13 mouse cellular contexts compared by ENCODE assay signal in the genomic region with DNA sequence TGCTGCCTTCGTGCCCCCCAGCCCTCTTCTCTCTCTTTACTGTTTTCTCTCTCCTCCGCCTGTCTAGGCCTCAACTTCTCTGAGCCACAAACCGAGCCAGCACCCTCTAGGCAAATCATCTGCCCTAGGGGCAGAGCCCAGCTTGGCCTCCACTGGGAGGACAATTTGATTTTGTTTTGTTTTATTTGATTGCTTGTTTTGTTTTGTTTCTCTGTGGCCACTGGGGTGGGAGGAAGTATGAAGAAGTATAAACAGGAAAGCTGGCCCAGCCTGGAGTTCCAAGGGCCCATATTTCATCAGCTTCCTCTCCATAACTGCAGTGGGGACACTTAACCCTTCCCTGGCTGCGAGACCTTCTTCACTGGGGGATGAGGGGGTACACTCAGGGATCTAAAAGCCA. TPM values are rescaled to one million over a fixed set of nuclear protein-coding genes. Genes with fewer than 3 reads are reported as not detected.
DNase-seq lines count a peak whose midpoint lies in the region; ATAC-seq lines count a peak whose summit lies in the region.
"Had no signal": no experiment of that assay in that cellular context is flagged by ENCODE, and none has a peak within 500 bp of the region (broad histone marks: within the 10 kb centered on the region; RNA-seq: fewer than 3 reads in every experiment).

No protein-coding gene starts in this region.

- H3K9me3 ChIP-seq in hindbrain, embryonic 15.5 days = no peaks in the 10 kb centered on the region
- no peaks in the 10 kb centered on the region for H3K9me3 ChIP-seq in heart, embryonic 12.5 days (replicated peaks)
- H3K9me3 ChIP-seq in midbrain, embryonic 13.5 days = no peaks in the 10 kb centered on the region
- H3K9me3 ChIP-seq: embryonic facial prominence, embryonic 12.5 days; megakaryocyte, embryonic 14.5 days had no signal

- WGBS in hindbrain, embryonic 15.5 days = 8% methylated on average over 4 of the region's 4 CpGs
- 23% methylated on average over 4 of the region's 4 CpGs for WGBS in heart, embryonic 12.5 days
- 7% methylated on average over 4 of the region's 4 CpGs for WGBS in midbrain, embryonic 13.5 days

- peak; percentile 79 for DNase-seq in kidney, postnatal 10 days
- DNase-seq in lung, postnatal 36 days = peak; percentile 74
- no peak for DNase-seq in heart, postnatal 25 days (ENCODE audit: low spot score)
- no peak for DNase-seq in layer of hippocampus, adult 8-10 months (ENCODE audit: low spot score in 2 of 2)

- ATAC-seq in hindbrain, embryonic 15.5 days (ENCODE audit: low FRiP score, low read depth) = no peak
- no peak for ATAC-seq in heart, embryonic 12.5 days (ENCODE audit: insufficient number of reproducible peaks, low FRiP score)
- no peak for ATAC-seq in midbrain, embryonic 13.5 days

- H3K4me1 ChIP-seq in brown adipose tissue, adult 24 weeks (ENCODE audit: control insufficient read depth, insufficient read depth, insufficient read length, low read length) = peaks cover 21% of the 10 kb centered on the region
- peaks cover 12% of the 10 kb centered on the region for H3K4me1 ChIP-seq in hindbrain, embryonic 15.5 days (replicated peaks)
- H3K4me1 ChIP-seq in heart, embryonic 12.5 days (replicated peaks) = no peaks in the 10 kb centered on the region
- H3K4me1 ChIP-seq in midbrain, embryonic 13.5 days (replicated peaks) = no peaks in the 10 kb centered on the region
- H3K4me1 ChIP-seq: embryonic facial prominence, embryonic 12.5 days had no signal

- intact Hi-C loops in heart, postnatal 25 days (cut with DNase I) = no loop called here

- peak overlapping the region; percentile 70 for H3K27ac ChIP-seq in brown adipose tissue, adult 24 weeks (replicated peaks; ENCODE audit: low read depth, low read length)
- H3K27ac ChIP-seq in hindbrain, embryonic 15.5 days (replicated peaks) = peak overlapping the region; percentile 96
- no peak overlapping the region for H3K27ac ChIP-seq in heart, embryonic 12.5 days (ENCODE audit: poor library complexity, severe bottlenecking)
- no peak overlapping the region for H3K27ac ChIP-seq in midbrain, embryonic 13.5 days
- H3K27ac ChIP-seq: embryonic facial prominence, embryonic 12.5 days had no signal

- no peak overlapping the region for H3K4me3 ChIP-seq in brown adipose tissue, adult 24 weeks (ENCODE audit: insufficient read depth, low read depth, low read length)
- H3K4me3 ChIP-seq in hindbrain, embryonic 15.5 days = peak overlapping the region; percentile 47
- no peak overlapping the region for H3K4me3 ChIP-seq in heart, embryonic 12.5 days
- no peak overlapping the region for H3K4me3 ChIP-seq in midbrain, embryonic 13.5 days (replicated peaks)
- H3K4me3 ChIP-seq: embryonic facial prominence, embryonic 12.5 days; megakaryocyte, embryonic 14.5 days had no signal

- peak overlapping the region; percentile 59 for H3K4me2 ChIP-seq in hindbrain, embryonic 15.5 days
- no peak overlapping the region for H3K4me2 ChIP-seq in heart, embryonic 12.5 days
- no peak overlapping the region for H3K4me2 ChIP-seq in midbrain, embryonic 13.5 days (replicated peaks)
- H3K4me2 ChIP-seq: embryonic facial prominence, embryonic 12.5 days; heart, embryonic 11.5 days had no signal

- peaks cover 90% of the 10 kb centered on the region for H3K27me3 ChIP-seq in hindbrain, embryonic 15.5 days
- peaks cover 100% of the 10 kb centered on the region for H3K27me3 ChIP-seq in heart, embryonic 12.5 days (replicated peaks)
- H3K27me3 ChIP-seq in midbrain, embryonic 13.5 days = peaks cover 100% of the 10 kb centered on the region

- H3K9ac ChIP-seq in hindbrain, embryonic 15.5 days = peak overlapping the region; percentile 54
- H3K9ac ChIP-seq in heart, embryonic 12.5 days = no peak overlapping the region
- H3K9ac ChIP-seq in midbrain, embryonic 13.5 days (replicated peaks) = no peak overlapping the region
- H3K9ac ChIP-seq: embryonic facial prominence, embryonic 12.5 days had no signal

- no peaks in the 10 kb centered on the region for H3K36me3 ChIP-seq in hindbrain, embryonic 15.5 days
- no peaks in the 10 kb centered on the region for H3K36me3 ChIP-seq in heart, embryonic 12.5 days
- H3K36me3 ChIP-seq in midbrain, embryonic 13.5 days = no peaks in the 10 kb centered on the region
- H3K36me3 ChIP-seq: embryonic facial prominence, embryonic 12.5 days had no signal

RNA-seq across cellular contexts. Expression of gene Hoxb5, which starts 6.2 kb away (rescaled TPM):
- 1.1 and 1.2 TPM in 2 replicates for polyA plus RNA-seq in brown adipose tissue, adult 24 weeks (2012; ENCODE audit: insufficient read depth, insufficient read length, missing spikeins)
- 115 and 140 TPM in 2 replicates for polyA plus RNA-seq in hindbrain, embryonic 15.5 days (2015; fragmentation: Nextera tagmentation; extraction: Ambion mirVana)
- polyA plus RNA-seq in heart, embryonic 12.5 days (2016; fragmentation: Nextera tagmentation; extraction: Ambion mirVana) = 0.14 and 1.9 TPM in 2 replicates
- 0.08 TPM in 1 of 2 replicates, not detected in the other for polyA plus RNA-seq in midbrain, embryonic 13.5 days (2015; fragmentation: Nextera tagmentation; extraction: Ambion mirVana)
- under 1 TPM; 0.10 to 0.14 TPM for total RNA-seq in heart, postnatal 25 days (2021)
- not detected for total RNA-seq in layer of hippocampus, adult 8-10 months (2022)
- total RNA-seq: layer of hippocampus, postnatal 25 days; neutrophil, adult 5-6 weeks had no signal

RNA-seq across cellular contexts. Expression of gene Hoxb4, which starts 8.8 kb away (rescaled TPM):
- polyA plus RNA-seq in brown adipose tissue, adult 24 weeks (2012; ENCODE audit: insufficient read depth, insufficient read length, missing spikeins) = 6.0 and 6.4 TPM in 2 replicates
- polyA plus RNA-seq in hindbrain, embryonic 15.5 days (2015; fragmentation: Nextera tagmentation; extraction: Ambion mirVana) = 3.5 and 3.8 TPM in 2 replicates
- 0.19 and 0.32 TPM in 2 replicates for polyA plus RNA-seq in heart, embryonic 12.5 days (2016; fragmentation: Nextera tagmentation; extraction: Ambion mirVana)
- not detected in 2 replicates for polyA plus RNA-seq in midbrain, embryonic 13.5 days (2015; fragmentation: Nextera tagmentation; extraction: Ambion mirVana)
- total RNA-seq in heart, postnatal 25 days (2021) = under 1 TPM; 0.57 to 0.59 TPM
- total RNA-seq in layer of hippocampus, adult 8-10 months (2022) = under 1 TPM in 1 of 4 experiments, not detected in 3; 0.13 TPM
- total RNA-seq: layer of hippocampus, postnatal 25 days had no signal

RNA-seq across cellular contexts. Expression of gene Hoxb3, which starts 13.8 kb away (rescaled TPM):
- polyA plus RNA-seq in brown adipose tissue, adult 24 weeks (2012; ENCODE audit: insufficient read depth, insufficient read length, missing spikeins) = 1.7 and 2.0 TPM in 2 replicates
- 12.8 and 13.2 TPM in 2 replicates for polyA plus RNA-seq in hindbrain, embryonic 15.5 days (2015; fragmentation: Nextera tagmentation; extraction: Ambion mirVana)
- polyA plus RNA-seq in heart, embryonic 12.5 days (2016; fragmentation: Nextera tagmentation; extraction: Ambion mirVana) = 0.45 and 0.86 TPM in 2 replicates
- 0.11 TPM in 1 of 2 replicates, not detected in the other for polyA plus RNA-seq in midbrain, embryonic 13.5 days (2015; fragmentation: Nextera tagmentation; extraction: Ambion mirVana)
- total RNA-seq in heart, postnatal 25 days (2021) = under 1 TPM; 0.36 to 0.45 TPM
- not detected for total RNA-seq in layer of hippocampus, adult 8-10 months (2022)
- total RNA-seq: layer of hippocampus, postnatal 25 days had no signal

RNA-seq across cellular contexts. Expression of gene Hoxb6, which starts 17.0 kb away (rescaled TPM):
- polyA plus RNA-seq in brown adipose tissue, adult 24 weeks (2012; ENCODE audit: insufficient read depth, insufficient read length, missing spikeins) = 0.91 and 1.9 TPM in 2 replicates
- 52.1 and 66.7 TPM in 2 replicates for polyA plus RNA-seq in hindbrain, embryonic 15.5 days (2015; fragmentation: Nextera tagmentation; extraction: Ambion mirVana)
- 0.62 TPM in 1 of 2 replicates, not detected in the other for polyA plus RNA-seq in heart, embryonic 12.5 days (2016; fragmentation: Nextera tagmentation; extraction: Ambion mirVana)
- not detected in 2 replicates for polyA plus RNA-seq in midbrain, embryonic 13.5 days (2015; fragmentation: Nextera tagmentation; extraction: Ambion mirVana)
- total RNA-seq in heart, postnatal 25 days (2021) = not detected
- not detected for total RNA-seq in layer of hippocampus, adult 8-10 months (2022)
- total RNA-seq: layer of hippocampus, postnatal 25 days; neutrophil, adult 5-6 weeks had no signal
- polyA plus RNA-seq: embryonic facial prominence, embryonic 12.5 days had no signal

RNA-seq across cellular contexts. Expression of gene Hoxb7, which starts 22.9 kb away (rescaled TPM):
- 2.1 and 2.6 TPM in 2 replicates for polyA plus RNA-seq in brown adipose tissue, adult 24 weeks (2012; ENCODE audit: insufficient read depth, insufficient read length, missing spikeins)
- polyA plus RNA-seq in hindbrain, embryonic 15.5 days (2015; fragmentation: Nextera tagmentation; extraction: Ambion mirVana) = 26.5 and 33.6 TPM in 2 replicates
- 0.14 and 0.22 TPM in 2 replicates for polyA plus RNA-seq in heart, embryonic 12.5 days (2016; fragmentation: Nextera tagmentation; extraction: Ambion mirVana)
- not detected in 2 replicates for polyA plus RNA-seq in midbrain, embryonic 13.5 days (2015; fragmentation: Nextera tagmentation; extraction: Ambion mirVana)
- not detected for total RNA-seq in heart, postnatal 25 days (2021)
- not detected for total RNA-seq in layer of hippocampus, adult 8-10 months (2022)
- total RNA-seq: layer of hippocampus, postnatal 25 days; neutrophil, adult 5-6 weeks had no signal
- polyA plus RNA-seq: embryonic facial prominence, embryonic 12.5 days had no signal

Comparison
In these comparisons a context has a peak if more than half of its experiments do, and no peak if none do; other contexts are left out.
1. H3K27ac ChIP-seq: peak in brown adipose tissue, adult 24 weeks (single experiment) and hindbrain, embryonic 15.5 days (single experiment); none in heart, embryonic 12.5 days (single experiment) and midbrain, embryonic 13.5 days (single experiment).
2. DNase-seq: peak in kidney, postnatal 10 days (single experiment) and lung, postnatal 36 days (single experiment); none in heart, postnatal 25 days (single experiment) and layer of hippocampus, adult 8-10 months (0 of 2).
3. RNA of gene Hoxb5, which starts 6.2 kb away (polyA plus RNA-seq): 115 to 140 TPM in hindbrain, embryonic 15.5 days; 1.1 to 1.2 TPM in brown adipose tissue, adult 24 weeks, 0.14 to 1.9 TPM in heart, embryonic 12.5 days and 0.08 TPM in midbrain, embryonic 13.5 days; every median in the first group is over 10 times any median in the second.